Mouse (Mus musculus): ENCODE results near the gene Wwp2.

Wwp2 gene

DNA sequence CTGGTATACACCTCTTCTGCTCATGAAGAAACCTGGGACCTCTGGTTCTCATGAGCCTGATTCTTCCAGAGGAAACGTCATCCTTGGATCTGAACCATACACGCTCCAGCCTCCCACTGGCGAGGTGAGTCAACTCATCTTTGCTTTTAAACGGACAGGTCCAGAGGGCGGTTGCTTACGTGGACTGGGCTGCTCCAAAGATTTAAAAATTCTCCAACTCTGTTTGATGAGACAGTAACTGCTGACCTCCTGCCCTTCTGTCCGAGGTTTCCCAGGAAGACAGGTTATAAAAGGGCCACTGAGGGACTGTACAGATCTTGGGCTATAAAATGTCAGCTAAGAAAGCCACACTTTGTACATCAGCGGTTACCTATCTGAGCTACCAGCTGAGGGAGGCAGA is 5.3 kb upstream of the Wwp2 start:
- no peak for DNase-seq (ENCODE audit: low read depth, low spot score)

DNA sequence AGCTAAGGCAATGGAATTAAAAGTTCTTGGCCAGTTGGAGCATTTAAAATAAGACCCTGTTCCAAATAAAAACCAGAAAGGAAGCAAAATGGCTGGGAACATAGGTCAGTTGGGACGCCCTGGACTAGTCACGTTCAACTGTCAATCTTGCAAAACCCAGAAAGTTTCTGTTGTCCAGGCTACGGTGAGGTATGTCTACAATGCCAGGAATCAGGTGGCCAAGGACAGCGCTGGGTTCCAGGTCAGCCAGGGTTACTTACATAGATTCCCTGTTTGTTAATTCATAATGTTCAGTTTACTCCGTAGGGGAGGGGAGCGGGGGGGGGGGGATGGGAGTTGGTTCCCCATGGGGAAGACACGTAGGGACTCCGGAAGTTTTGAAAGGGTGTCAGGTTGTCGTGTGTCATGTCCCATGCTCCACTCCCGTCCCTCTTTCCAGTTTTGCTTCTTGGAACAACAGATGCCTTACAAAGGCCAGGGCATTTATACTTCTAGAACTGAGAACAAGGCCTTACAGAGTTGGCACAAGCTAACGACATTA is 674 bp upstream of the Wwp2 start:
- no peak for DNase-seq (ENCODE audit: low read depth, low spot score)

DNA sequence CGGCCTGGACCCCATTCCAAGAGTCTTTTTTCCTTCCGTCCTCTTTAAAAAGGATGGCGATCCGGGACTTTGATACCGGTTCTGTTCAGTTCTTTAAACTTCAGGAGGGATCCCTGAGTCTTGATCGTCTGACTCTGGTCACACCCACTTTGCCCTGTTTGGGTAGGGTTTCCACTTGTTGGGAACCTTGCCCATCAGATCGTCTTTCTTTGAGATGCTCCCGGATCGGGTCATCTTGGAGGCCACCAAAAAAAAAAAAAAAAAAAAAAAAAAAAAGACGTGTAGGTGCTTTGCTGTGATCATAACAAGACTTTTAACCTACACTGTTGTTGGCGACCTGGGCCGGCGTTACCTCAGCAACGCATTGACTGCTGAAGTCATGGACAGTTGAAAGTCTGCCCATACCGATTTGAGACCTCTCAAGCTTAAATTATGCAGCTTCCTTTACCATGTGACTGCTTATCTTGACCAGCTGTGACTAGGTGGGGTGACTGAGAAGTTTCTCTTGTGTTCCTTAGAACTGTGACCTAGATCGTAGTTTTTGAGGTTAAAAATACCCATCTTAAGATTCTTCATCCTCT is 766 bp downstream of the Wwp2 start:
- no peak for DNase-seq (ENCODE audit: low read depth, low spot score)

DNA sequence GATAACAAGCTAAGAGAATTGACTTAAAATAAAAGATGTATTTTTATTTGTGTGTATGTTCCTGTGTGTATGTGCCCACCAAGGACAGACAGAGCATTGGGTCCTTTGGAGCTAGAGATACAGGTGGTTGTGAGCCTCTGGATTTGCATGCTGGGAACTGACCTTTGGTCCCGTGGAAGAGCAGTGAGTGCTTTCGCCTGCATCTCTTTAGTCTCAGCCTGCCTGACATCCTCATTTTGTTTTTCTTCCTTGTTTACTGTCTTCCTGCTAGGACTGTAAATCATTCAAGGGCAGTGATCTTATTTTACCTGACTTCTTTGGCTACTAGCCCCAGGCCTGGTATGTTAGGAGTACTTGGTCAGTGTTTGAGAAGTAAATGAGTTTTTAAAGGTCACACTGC is 1.5 kb downstream of the Wwp2 start:
- DNase-seq (ENCODE audit: low read depth, low spot score): no peak

DNA sequence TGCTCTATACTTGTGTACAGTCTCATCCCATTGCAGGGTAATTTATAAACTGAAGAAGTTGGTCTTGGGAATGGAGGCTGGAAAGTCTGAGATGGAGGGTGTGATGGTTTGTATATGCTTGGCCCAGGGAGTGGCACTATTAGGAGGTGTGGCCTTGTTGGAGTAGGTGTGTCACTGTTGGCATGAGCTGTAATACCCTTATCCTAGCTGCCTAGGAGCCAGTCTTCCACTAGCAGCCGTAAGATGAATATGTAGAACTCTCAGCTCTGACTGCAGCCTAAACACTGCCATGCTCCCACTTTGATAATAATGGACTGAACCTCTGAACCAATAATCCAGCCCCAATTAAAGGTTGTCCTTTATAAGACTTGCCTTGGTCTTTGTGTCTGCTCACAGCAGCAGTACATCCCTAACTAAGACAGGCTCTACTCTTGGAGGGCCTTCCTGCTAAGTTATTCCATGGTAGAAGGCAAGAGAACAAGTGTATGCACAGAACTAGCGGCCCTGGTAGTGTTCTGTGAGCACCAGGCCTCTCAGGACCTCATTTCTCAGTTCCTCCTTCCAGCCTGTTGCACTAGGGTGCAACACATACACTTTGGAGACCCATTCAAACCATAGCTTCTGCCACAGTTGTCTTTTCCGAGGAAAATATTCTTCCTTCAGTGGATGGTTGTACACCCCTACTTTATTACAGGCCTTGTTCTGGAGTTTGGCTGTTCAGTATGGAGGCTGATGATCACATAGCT is 3.9 kb downstream of the Wwp2 start:
- DNase-seq (ENCODE audit: low read depth, low spot score): no peak

DNA sequence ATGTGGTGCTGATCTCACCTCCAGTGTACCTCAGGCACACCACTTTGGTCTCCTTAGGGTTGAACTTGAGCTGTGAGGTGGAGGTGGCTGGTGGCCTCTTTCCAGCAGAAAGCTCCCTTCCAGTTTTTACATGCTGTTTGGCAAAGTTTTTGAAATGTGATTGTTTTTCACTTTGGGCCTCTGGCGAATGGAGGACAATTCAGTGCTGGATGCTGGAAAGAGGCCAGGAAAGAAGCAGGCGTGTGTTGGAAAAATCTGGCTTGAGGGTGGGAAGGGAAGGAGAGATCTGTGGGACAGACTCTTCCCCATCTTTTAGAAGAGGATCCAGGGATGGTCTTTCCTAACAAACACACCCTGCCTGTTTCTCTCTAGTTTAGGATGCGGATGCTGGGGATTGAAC is 8.5 kb downstream of the Wwp2 start:
- DNase-seq (ENCODE audit: low read depth, low spot score): no peak

DNA sequence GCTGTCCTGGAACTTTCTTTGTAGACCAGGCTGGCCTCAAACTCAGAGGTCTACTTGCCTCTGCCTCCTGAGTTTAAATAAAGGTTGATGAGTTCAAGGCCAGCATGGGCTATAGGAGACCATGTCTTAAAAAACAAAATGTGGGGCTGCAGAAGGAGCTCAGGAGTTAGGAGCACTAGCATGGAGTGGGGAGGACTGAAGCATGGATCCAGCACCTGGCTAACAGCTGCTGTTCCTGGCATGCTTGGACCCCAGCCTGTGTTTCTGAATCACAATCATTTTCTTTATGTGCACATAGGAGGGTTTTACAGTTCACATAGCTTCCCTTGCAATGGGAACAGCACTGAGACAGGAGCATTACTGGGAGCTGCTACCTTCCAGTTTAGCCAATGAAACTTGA is 11.5 kb downstream of the Wwp2 start:
- DNase-seq (ENCODE audit: low read depth, low spot score): no peak

DNA sequence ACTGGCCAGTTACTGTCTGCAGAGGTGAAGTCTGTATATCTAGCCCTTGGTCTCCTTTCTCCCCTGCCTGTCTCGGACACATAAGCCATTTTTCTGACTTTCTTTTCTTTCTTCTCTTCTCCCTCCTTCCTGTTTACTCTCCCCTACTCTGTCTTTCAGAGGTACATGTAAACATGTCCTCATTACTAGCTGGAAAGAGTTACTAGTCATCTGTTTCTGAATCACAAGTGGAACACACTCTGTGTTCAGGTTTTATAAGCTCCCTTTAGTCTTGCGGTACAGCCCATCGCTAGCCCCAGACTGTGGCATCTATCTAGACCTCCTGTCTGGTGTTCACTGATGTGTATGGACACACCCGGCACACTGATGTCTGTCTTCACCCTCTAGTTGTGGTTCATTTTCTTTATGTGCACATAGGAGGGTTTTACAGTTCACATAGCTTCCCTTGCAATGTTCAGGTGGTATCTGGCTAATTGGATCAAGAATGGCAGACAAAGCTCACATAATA is 12.3 kb downstream of the Wwp2 start:
- DNase-seq (ENCODE audit: low read depth, low spot score): no peak

DNA sequence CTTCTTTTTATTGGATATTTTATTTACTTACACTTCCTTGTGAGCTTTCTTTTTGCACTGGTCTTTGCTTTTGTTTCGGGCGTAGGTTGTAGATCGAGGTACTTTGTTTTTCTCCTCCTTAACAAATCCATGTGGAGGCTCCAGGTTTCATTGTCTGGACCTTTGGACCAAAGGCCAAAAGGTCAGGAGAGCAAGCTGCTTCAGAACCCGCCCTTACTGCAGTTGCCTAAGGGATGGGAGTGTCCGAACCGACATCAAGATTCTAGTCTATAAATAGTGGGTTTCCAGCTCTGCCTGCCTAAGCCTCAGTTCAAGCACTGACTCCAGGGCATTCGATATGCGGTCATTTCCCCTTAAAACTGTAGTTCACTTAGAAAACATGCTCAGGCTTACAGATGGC is 13.0 kb downstream of the Wwp2 start:
- no peak for DNase-seq (ENCODE audit: low read depth, low spot score)

DNA sequence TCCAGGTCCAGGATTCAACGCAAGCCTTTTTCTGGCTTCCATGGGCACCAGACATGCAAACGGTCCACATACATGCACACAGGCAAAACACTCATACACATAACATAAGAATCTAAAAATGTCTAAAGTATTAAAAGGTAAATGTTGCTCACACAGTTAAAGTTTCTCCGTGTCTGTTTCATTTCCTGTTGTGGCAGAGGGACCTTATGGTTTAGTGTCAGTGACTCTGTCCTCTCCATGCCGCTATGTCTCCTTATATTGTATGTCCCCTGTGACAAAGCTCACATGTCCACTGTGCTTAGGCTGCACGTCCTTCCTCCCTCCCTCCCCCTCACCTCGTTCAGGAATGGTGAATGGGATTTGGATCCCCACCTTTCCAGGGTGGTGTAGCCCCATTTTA is 13.5 kb downstream of the Wwp2 start:
- no peak for DNase-seq (ENCODE audit: low read depth, low spot score)

DNA sequence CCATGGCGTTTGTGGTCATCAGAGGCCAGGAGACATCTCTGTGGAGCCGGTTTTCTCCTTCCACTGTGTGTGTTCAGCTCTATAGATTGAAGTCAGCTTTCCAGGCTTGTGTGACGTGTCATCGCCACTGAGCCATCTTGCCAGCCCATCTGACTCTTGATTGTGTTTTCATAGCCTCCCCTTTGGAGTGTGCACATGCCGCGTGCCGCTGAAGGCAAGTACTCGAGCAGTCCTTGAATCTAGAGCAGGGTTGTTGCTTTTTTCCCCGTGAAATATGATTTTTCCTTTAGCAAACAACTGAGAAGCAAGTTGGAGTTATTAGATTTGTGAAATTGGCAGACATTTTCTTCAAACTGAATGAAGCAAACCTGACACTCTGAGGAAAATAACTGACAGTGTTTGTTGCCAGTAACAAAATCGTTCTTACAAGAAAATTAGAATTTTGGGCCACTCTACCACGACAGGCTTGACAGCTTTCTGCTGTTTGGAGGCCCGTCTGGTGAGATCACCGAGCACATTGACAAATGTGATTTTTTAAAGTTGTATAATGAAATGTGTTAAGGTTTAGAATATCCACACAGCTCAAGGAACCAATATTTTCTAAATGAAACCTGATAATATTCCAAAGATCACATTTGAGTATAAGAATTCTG is 15.4 kb downstream of the Wwp2 start:
- no peak for DNase-seq (ENCODE audit: low read depth, low spot score)

DNA sequence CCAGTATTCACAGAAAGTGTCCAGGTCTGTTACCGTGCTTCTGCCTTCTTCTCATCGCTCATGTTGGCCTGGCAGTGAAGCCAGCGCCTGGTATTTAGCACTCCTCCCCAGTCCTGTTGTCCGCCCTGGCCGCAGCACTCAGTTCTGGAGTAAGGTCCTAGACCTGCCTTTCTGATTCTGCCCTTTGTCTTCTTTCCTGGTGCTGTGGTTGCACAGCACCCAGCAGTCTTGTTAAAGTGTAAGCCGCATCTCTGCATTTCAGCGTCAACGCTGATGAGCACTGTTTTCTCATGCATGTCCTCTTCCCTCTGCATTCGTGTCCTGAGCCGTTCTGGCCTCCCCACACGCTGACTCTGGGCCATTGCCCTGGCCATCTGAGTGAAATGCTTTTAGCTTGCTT is 17.2 kb downstream of the Wwp2 start:
- no peak for DNase-seq (ENCODE audit: low read depth, low spot score)

DNA sequence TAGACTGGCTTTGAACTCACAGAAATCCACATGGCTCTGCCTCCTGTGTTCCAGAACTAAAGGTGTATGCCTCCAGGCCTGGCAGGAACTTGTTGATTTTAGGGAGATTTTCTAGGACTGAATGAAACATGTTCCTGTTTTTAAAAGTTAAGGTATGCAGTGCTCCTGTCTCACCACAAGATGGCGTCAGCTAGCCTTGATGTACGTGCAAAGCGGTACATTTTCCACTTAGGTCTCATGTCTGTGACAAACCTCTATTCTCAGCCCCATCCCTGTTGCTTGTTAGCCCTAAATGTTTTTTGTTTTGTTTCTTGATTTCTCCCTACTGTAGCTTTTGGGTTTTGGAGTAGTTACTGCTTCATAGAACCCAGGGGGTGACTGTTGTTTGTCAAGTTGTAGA is 19.1 kb downstream of the Wwp2 start:
- DNase-seq (ENCODE audit: low read depth, low spot score): peak; percentile 68

DNA sequence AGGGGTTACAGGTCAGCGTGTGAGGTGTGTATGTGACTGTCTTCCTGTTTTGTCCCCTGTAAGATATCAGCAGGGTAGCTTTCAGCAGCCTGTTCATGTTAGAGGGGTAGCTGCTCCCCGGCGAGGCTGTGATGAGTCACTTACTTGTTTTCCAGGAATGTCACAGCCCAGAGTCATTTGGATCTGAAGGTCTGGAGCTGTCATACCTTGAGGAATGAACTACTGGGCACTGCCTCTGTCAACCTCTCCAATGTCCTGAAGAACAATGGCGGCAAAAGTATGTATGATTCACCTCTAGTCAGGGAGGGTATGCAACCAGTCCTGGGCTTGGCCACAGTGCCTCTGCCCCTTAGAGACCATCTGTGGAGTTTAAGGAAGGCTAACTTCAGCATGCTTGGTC is 21.6 kb downstream of the Wwp2 start:
- no peak for DNase-seq (ENCODE audit: low read depth, low spot score)

DNA sequence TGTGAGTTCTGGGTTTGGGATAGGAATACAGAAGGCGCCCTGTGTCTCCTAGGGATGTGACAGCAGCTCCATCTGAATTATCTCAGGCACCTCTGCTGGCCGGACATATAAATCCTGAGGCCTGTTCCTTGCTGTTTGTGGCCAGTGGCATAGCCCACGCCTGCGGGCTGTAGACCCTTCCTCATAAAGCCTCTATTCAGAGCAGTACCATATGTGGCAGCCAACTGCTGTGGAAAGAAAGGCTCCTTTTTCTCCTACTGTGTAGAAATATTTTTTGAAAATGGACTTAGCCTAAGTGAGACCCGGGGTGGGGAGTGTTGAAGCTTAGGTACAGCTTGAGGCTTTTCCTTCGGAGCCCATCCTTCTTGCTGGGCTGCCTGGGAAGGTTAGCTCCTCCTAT is 22.1 kb downstream of the Wwp2 start:
- DNase-seq (ENCODE audit: low read depth, low spot score): no peak

DNA sequence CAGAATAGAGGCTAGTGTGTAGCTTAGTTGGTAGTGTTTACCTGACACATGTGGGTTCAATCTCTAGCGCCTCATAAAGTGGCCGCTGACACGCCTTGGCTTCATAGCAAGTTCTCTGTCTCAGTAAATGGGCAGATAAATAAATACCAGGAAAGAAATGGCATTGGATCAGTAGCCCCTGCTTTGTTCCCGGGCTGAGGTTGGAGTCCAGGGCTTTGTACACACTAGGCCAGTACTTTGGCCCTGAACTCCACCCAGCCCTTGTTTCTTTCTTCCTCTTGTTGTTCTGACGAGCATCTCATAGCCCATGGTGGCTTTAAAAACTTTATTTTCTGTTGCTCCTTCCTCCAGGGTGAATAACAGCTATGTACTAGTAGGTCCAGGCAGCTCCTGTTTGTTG is 26.3 kb downstream of the Wwp2 start:
- DNase-seq (ENCODE audit: low read depth, low spot score): no peak

DNA sequence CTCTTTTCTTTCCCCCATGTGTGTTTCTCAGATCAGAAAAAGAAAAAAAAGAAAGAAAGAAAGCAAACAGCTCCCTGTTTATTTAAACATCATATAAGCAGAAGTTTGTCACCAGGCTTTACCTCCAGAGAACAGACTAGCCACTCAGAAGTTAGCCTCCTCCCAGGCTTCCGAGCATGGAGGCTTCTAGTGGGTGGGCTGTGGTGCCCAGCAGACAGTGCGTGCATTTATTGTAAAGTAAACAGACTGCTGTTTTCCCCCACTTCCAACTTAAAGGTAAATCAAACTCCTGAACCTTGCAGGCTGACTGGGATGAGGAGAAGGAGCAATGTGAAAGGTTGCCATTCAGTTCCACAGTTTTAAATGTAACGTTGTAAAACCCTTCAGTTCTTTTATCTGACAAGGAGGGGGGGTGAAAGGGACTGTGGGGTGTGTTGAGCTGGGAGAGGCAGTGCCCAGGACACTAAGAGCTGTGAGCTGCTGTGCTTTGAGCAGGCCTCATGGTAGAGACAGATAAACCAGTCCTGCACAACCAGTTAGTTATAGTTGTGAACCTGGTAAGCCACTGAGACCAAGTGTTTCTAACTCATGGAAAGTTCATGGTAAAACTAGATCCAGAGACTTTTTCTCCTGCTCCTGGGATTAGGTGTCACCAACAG is 29.3 kb downstream of the Wwp2 start:
- no peak for DNase-seq (ENCODE audit: low read depth, low spot score)

DNA sequence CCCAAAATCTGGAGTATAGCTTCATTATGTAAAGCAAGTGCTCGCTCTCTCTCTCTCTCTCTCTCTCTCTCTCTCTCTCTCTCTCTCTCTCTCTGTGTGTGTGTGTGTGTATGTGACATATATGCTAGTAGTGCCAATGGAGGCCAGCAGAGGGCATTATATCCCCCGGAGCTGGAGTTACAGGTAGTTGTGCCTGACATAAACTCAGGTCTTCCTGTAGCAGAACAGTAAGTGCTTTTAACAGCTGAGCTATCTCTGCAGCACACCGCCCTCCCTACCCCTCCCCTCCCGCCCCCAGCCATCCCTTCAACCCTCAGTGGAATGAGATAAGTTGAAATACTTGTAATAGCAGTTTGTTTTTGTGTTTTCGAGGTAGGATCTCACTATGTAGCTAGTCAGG is 30.5 kb downstream of the Wwp2 start:
- DNase-seq (ENCODE audit: low read depth, low spot score): no peak

DNA sequence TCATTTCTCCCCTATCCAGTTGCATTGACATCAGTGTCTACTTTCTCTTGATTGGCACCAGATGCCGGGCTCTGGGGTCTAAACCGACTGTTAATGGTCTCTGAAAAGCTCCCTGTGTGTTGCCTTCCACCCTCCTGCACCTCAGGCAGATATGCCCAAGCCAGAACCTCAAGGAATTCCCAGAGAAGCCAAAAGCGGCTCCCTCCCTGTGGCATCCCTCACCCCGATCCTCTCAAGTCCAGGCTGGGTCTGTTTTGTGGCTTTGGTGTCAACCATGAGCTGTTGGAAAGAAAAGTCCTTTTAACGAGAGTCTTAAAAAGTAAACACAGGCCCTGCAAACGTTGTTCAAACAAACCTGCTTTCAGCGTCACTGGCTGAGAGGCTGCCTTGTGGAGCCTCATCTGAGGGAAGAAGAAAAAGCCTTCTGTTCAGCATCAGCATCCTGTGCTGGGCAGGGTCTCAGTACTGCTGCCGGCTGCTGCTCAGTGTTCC is 32.7 kb downstream of the Wwp2 start:
- DNase-seq (ENCODE audit: low read depth, low spot score): no peak

DNA sequence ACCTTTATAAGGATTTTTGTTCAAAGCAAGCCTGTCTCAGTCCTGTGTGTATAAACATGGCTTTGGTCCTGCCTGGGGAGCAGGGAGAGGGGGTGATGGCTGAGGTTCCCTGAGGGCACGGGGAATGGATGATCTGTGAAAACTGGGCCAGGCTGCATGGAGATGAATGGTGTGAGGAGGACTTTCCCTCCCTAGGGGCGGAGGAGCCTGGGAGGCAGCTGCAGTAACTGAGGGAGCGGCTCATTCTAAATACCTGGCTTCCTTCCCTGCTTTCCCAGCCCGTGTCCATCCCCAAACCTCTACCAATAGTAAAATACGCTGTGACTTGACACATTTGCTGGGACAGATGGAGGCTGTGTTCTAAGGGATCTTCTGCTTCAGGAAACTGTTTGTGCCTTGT is 34.1 kb downstream of the Wwp2 start:
- no peak for DNase-seq (ENCODE audit: low read depth, low spot score)

DNA sequence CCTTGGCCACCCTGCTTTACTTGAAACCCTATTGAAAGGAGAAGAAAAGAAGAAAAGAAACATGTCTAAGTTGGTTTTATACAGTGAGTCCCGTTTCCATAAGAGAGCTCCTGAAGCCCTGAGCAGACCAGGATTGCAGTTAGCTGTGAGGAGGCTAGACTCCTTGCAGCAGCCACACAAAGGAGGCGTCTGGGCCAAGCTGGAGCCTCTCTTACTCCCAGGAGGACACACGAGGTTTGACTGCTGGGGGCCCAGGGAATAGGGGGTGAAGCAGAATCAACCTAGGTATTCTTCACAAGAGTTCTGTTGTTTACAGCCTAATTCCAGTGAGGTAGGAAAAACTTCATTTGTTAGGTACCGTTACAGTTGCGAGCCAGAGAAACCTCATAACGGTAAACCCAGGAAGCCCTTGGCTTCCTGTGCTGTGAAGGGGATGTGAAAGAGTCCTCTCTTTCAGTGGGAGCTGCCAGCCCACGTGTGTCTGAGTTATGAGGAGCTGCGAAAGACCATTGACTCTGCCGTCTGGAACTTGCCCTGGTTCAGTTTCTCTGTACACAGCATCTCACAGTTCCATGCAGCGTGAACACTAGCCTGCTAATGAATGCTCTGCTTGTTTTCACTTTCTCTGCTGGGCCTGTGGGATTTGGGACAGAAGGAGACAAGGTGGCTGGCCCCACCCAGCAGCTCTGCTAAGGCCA is 36.4 kb downstream of the Wwp2 start:
- DNase-seq (ENCODE audit: low read depth, low spot score): no peak

DNA sequence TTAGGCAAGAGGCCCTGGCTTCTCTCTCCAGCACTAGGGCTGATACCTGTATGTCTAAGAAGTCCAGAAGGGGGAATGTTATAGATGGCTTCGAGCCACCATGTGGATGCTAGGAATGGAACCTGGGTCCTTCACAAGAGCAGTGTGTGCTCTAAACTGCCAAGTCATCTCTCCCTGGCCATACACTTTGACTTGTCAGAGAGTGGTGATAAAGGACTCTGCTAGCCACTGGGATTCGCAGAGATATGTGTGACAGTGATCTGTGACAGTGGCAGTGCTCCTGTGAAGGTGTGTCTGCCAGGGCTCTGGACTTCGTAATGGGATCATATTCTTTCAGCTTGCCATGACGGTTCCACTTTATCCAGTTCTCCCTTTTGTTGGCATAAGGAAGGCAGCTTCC is 37.2 kb downstream of the Wwp2 start:
- no peak for DNase-seq (ENCODE audit: low read depth, low spot score)

Data from mesoderm, embryonic 11.5 days (tissue).